Mouse (Mus musculus) gonadal fat pad, adult 2 months (tissue): Measurements from ENCODE around the gene Tshz3. TPM values are rescaled to one million over a fixed set of nuclear protein-coding genes. Genes with fewer than 3 reads are reported as not detected.

Experiments used
- DNase-seq: peaks from one replicate; pipeline ENCODE4 v3.0.0-alpha.2; 2012; ENCODE audit warnings: low read depth
- polyA plus RNA-seq: library from polyadenylated mRNA; depleted of rRNA; stranded (reverse); fragments of >200 nt; gene quantifications from 2 replicates; pipeline ENCODE4 v1.2.3, GENCODE M21; 2012

The Tshz3 gene
- polyA plus RNA-seq, 1 experiment, result 3.9 TPM

DNA sequence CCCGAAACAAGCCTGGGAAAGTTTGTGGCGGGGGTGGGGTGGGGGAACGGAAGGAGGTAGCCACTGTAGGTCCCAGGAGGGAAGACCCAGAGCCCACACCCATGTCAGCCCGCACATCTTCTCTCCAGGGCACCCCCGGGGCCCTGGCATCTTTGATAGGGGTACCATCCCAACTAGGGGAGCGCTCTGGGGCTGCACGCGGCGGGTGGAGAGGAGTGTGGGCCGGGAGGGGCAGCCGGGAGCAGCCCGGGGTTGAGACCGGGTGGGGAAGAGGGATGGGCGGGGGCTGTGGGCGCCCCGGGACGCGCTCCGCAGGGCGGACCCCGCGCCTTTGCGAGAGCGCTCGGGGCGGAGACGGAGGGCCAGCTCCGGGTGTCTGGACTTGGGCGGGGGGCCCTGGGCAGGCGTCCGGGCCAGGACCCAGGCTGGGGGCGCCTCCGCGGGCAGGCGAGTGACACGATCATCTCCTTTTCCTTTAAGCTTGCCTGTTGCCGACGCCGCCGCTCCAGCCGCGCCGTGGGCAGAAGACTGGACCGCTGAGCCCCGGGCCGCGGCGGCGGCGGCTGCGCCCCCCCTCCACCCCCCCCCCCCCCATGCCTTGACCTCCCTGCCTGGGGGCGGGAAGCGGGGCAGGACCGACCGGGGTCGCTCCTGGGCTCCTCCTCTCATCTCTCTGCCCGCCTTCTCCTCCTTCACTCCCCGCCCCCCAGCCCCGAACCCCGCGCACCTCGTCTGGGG lies 631 bp upstream of the Tshz3 start:
- DNase-seq, result no peak

DNA sequence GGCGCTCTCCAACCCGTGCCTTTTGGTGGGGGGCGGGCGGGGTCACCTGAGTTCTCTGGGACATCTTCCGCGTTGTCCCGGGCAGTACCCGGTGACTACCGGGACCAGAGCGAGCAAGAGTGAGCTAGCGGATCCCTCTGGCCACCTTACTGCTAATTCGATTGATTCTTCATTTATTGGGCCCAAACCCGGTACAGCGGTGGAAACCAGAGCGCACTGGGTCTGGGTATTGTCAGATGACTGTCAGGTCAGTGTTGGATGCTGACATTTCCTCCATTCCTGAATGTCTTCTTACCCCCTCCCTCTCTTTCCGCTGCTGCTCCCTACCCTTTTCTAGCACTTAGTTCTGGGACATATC lies 650 bp downstream of the Tshz3 start:
- no peak for DNase-seq

DNA sequence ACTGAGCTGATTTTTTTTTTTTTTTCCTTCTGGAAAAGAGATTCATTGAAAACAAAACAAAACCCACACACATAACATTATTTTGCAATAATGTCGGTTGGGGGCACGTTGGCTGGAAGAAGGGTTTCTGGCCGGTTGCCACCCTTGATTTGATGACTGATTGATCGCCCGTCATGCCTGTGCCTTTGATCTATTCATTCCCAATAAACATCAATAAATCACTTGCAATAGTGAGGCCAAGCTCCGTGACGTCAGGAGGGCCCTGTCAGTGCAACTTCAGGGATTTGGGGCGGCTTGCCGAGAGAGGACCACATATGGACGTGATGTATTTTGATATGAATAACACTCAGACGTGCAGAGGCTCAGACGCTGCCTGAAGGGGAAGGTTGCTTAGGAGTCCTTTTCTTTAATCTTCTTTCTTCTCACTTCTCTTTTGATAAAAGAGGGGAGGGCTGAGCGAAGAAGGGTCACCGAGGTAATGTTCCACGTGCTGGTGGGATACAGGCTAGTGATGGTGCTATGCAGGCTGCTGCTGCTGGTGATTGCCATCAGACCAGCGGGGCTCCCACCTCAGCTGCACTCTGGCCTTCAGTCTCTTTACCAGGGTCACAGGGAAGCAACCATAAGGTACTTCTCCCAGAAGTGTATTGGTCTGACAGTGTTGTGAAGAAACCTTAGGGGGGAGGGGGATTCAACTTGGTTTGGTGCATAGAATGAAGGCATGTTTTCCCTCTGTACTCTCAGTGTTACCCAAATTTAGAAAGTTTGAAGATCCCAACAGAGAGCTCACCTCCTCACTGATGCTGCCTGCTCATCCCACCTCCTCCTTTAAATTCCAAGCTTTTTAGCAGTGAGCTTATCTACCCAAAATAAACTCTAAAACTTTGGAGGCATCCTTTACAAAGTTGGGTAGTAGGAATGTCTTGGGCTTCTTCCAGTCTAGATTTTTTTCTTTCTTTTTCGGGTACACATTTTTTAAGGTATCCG lies 1.4 kb downstream of the Tshz3 start:
- DNase-seq, result no peak

DNA sequence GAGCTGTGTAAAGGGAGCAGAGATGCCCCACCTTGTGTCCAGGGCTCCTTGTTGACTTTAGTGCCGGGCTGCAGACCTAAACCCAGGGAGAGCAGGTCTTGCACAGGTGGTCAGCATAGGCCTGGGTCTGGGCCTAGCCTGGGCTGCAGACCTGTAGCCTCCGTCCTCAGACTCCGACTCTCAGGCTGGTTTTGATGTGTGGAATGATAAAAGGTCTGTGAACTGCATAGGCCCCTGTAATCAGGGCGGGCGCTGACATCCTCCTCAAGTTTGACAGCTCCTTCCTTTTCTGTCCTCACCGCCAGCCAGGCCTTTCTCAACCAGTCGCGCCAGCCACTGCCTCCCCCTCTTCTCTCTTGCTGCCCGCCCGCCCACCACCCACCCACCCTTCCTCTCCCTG lies 8.7 kb downstream of the Tshz3 start:
- DNase-seq, result no peak

DNA sequence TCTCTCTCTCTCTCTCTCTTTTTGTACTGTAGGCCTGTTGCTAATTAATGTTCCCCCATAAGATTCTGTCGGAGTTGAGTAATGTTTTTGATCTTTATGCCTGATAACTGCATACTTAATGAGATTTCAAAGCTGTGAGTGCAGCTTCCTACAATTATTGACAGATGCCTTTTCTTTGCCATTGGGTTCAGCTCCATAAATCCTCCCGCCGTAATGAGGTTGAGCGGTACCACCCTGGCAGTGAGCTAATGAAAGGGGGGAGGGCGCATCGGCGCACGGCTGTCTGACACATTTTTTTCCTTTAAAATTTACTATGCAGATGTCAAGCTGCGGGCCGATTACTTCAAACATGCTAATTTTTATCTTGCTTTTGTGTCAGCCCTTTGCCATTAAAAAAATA lies 9.3 kb downstream of the Tshz3 start:
- no peak for DNase-seq

DNA sequence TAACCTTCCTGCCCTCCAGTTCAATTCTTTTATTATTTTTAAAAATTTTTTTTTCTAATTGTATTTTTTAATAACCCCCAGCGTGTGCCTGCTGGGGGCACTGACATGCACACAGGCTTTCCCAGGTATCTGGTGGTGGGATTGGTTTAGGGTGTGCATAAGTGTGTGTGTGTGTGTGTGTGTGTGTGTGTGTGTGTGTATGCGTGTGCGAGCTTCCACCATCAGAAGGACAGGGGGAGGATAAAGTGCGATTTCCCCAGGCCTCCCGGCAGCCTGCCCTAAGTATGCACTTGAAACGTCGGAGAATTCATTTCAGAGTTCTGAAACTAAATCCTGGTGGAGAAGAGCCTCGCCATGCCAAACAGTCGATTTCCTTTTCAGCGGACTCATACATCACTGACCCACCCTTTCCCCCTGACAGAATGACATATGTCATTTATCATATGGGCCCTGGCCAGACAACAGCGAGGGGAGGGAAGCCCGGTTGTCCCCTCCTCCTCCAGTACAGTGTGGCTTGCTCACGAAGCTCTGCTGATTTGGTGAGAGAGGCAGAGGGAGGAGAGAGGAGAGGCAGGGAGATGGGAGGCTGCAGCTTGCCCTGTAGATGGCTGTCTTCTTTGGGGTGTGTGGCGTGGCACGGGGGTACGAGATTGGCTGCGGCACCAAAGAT lies 9.9 kb downstream of the Tshz3 start:
- DNase-seq, result no peak

DNA sequence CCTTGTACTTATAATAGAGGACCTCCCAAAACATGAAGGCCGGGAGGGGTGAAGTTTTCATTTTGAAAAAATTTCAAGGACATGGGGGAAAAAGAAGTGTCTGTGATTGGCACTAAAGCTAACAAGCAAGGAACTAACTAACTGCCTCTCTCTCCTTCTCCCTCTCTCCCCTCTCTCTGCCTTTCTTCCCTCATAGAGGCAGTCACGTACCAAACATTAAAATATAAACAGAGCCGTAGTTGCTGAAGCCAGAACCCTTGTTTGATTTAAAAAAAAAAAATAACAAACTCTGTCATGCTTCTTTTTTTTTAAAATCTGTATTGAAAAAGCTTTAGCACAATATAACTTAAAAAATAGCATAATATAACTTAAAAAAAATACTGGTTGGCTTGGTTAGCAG lies 10.9 kb downstream of the Tshz3 start:
- no peak for DNase-seq

DNA sequence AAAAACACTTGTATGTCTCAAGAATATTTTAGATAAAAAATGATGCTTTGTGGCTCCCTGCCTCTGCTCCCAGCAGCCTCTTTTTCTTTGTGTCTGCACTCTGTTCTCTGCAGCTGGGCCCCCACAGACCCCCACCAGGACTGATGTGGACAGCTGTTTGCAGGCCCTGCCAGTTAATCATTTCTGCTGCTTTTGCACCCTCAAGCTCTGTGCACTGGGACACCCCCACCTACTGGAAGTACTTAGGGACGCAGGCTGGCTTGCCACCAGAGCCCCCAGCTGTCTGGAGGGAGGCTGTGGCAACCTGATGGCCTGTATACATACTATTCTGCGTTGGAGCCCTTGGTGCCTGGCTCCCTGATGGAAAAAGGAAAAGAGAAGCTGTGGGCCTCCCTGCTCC lies 11.3 kb downstream of the Tshz3 start:
- no peak for DNase-seq

DNA sequence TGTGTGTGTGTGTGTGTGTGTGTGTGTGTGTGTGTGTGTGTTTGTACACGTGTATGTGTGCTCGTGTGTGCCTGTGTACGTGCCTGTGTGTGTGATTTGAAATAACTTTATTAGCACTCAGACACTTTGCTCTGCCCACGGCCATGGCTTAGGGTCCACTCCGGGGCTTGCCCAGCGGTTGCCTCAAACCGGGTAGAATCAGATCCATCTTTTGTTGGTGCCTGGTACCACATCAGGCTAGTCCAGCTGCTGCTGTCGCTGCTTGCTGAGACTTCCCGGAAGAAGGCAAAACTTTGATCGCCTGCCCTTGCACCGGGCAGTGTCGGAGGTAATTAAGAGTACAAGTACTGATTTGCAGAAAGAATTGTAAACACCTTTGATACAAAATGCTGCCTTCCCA lies 12.1 kb downstream of the Tshz3 start:
- DNase-seq, result no peak

DNA sequence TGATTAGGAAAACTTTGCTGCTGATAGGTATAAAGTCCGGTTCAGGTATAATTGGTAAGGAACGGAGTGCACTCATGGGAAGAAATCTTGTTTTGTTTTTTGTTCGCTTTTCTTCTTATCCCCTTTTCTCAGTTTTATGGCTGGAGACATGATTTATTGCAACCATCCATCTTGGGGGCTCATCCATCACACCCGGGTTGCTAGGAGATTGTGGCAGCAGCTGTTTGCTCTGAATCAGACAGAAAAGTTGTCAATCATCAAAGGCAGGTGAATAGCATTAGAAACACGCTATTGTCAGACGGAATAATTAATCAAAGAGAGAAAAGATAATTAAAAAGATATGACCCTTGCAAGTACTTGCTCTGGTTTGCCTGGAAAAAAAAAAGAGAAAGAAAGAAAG lies 12.5 kb downstream of the Tshz3 start:
- DNase-seq, result no peak

DNA sequence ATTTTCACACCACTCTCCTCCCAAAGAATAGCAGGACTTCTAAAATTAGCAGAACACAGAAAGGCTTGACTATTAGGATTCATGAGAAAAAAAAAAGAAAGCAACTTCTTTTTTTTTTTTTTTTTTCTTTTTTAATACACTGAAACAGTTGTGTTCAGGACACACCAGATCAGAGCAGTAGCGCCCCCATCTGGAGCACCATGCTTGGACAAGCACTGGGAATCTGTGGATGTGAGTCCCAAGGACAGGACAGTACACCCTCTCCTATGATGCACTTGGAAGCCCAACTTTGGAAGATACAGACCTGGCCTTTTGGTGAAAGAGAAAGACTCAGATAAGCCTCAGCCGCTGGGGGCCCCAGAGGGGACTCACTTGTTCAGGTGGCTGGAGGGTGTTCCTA lies 13.8 kb downstream of the Tshz3 start:
- no peak for DNase-seq

DNA sequence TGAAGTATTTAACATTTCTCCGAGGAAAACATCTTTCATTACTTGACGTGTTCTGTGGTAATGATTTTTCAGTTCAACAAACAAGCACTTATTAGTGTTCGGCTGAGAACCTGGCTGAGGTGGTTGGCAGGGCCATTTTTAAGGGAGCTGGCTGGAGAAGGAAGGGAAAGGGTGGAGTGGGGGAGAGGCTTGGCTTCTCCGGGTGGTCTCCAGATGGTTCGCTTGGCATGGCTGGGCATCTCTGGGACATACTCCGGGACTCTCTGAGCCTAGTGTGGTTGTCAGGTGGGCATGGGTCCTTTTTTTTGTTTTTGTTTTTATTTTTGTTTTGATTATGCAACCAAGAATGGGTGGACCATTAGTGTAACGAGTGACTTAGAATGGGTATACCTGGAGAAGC lies 16.4 kb downstream of the Tshz3 start:
- DNase-seq, result no peak

DNA sequence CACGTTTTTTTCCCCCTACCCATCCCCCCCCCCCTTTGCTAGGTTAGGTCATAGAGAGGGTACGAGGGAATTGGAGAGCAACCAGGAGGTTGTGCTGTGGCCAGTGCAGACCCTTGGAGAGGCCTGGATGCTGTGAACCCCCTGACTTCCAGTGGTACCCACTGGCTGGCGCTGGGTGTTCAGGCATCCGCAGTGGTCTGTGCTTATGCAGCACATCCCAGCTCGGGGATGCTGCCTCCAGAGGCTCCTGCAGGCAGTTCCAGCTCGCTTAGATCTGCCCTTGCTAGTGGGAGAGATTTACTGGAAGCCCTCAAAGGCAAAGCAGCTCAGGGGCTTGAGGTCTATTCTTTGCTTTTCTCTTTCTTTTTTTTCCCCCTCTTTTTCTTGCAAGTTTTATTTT lies 19.3 kb downstream of the Tshz3 start:
- DNase-seq, result no peak

DNA sequence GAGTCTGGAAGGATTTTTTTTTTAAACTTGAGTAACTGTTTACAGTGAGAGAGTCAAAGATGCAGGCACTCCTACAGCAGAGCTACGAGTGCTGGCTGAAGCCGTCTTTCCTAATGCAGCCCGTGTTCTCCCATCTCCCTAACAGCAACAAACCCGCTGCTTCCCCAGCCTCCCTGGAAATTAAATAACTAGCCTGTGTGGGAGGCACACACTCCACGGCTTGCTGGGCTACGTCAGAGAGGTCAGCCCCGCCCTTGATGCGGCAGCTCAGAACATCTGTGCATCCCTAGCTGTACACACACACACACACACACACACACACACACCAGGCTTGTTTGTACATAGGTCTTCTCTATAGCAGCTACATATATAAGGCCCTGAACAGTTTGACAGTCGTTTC lies 22.9 kb downstream of the Tshz3 start:
- DNase-seq, result no peak

DNA sequence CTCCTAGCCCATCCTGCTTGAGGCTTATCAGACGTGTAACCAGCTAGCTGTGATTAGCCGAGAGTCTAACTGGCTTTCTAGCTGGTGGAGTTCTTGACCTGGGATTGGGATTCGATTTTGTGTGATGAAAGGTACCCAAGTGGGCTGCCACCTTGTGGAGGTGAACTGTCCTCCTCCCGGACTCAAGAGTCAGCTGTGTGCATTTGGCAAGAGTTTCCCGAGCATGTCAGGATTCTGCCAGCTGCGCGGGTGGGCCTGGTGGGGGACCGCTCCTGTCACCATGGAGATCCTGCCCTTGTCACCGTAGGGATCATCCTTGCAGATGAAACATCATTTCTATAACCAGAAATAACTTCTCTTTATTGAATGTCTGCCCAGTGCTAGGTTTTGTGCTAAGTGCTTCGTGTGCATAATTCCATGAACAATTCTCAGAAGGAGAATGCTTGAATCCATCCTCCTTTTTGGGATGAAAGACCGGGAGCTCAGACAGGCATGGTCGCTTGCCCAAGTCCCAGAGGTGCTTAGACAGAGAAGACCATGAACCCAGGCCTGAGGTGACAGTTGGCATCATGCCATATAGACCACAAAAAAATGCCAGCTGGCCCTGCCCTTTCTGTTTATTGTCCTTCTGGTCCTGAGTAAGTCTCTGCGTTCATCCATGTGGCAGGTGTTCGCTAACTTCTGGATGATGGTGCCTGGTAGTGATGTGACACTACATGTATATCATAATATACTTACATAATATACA lies 38.6 kb downstream of the Tshz3 start:
- no peak for DNase-seq

DNA sequence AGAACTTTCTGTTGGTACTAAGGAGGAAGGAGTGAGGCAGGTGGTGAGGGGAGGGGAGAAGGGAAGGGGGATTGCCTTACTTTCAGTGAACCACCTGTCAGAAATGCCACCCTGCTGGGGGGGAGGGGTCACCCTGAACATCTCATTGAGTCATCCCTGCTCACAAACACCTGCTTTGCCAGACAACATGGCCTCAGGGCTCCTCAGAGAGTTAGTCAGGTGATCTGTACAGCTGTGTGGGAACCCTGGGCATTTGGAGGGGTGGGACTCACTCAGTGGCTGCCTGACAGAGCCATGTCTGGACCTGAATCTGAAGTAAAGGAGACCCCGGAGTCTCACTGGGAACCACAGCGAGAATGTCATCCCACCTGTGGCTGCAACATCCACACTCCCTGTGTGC lies 53.6 kb downstream of the Tshz3 start:
- DNase-seq, result no peak

DNA sequence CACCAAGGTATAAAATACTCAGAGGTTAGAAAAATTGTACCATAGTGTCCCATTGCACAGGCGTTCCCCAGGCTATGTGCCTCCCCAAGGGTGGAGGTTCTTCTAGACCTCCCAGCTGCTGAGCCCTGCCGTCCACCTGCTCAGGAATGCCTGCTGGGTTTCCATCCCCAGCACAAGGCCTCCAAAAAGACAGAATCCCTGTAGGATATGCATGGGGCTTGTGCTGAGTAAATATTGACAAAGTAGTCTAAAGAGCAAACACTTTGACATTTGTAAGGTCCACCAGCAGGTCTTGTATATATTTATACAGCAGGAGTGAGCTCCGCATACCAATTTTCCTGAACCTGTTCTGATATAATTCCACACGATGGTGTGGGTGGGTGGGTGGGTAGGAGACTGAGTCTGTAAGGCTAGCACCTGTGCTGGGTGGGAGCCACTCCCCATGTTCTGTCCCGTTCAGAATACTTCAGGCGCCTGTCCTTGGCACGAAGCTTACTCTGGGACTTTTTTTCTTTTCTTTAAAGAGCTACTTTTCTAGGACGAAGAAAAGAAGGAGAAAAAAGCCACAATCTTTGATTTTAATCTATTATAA lies 69.7 kb downstream of the Tshz3 start:
- no peak for DNase-seq

DNA sequence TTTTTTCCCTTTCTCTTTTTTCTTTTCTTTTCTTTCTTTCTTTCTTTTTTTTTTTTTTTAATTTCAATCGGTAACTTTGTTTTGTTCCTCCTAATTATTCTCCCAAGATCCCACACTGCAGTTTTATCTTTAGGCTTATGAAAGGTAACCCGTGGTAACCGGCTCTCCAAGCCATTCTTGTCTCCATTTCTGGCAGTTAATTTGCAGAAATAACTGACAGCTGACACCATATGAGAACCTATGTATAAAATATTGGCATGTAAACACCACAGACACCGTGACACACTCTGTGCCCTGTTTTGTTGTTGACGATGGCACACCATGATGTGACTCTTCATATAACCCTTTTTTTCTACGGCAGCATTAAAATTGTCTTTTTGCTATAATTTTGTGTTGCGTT lies 75.2 kb downstream of the Tshz3 start:
- no peak for DNase-seq

DNA sequence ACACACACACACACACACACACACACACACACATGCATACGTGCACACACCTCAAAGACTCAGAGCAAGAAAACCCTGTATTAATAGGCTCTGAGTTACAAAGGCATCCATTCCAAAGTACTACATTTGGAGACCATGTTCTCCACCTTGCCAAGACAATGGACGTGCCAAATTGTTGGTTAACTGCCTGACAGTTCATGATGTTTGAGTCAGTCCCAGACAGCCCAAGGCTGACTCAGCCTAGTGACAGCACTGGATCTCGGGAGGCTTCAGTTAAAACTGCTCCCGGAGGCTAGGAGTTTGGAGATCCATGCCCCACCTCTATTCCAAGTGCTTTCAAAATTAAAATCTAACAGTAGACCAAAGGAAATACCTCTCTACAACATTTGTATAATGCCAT lies 79.0 kb downstream of the Tshz3 start:
- DNase-seq, result no peak

DNA sequence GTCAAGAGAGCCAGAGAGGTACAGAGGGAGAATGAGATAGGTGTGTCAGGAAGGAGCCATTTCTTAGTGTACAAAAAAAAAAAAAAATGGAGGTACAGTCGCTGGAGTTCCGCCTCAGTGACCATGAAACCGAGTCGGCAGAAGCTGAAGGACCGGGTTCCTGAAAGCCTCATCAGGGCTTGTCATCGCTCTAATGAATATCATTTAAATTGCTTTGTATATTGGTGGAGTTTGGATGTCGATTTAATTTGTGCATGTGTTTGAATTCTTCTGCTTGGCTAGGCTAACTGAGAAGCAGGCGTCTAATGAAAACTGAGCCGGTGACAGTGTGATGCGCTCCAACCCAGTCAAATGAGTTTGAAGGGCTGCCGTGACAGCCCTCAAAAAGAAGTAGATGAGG lies 80.5 kb downstream of the Tshz3 start:
- no peak for DNase-seq

DNA sequence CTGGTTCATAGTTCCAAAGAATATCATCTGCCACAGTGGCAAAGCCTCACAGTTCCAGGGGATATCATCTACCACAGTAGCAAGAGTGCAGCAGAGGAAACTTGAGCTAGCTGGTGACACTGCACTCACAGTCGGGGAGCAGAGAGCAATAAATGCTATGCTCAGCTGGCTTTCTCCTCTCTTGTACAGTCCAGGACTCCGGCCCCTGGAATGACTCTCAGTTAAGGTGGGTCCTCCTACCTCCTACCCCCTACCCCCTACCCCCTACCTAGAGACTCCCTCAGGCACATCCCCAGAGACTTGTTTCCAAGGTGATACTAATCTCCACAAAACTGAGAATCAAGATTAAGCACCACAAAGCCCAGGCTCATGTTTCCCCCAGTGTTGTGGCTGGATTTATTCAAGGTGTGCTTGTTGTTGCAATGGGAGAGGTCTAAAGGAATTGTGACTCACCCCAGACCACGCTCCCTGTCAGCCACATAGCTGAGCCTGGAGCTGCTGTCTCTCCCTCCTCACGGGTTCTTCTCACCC lies 86.4 kb downstream of the Tshz3 start:
- DNase-seq, result no peak
